Mouse (Mus musculus): ENCODE results near the gene Pink1.

DNA sequence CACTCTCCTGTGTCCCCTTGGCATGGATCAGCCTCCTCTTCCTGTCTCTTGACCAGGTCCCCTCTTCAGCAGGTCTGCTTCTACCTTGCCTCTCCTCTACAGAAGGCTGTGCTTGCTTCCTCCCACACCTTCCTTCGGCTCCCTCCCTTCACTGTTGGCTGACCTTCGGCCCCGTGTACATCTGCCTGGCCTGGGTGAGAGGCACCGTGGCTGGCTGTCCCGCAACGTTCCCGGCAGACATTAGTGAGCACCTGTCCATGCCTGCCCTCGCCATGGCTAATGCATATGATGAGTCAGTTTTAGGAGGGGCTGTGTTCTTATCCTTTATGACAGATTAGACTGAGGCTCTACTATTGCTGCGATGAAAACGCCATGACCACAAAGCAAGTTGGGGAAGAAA lies 58.2 kb downstream of the Pink1 start:
- TF ChIP-seq POLR2A (IDR thresholded peaks at IDR 0.05; ENCODE audit: borderline replicate concordance, extremely low read depth, insufficient read depth, insufficient read length, poor library complexity, severe bottlenecking) = no peak
- no peak for TF ChIP-seq CTCF (IDR thresholded peaks at IDR 0.05; ENCODE audit: borderline replicate concordance, extremely low read depth, insufficient read depth, insufficient read length)

Data from brain, embryonic 14.5 days (tissue).